Mouse (Mus musculus): ENCODE results near the gene Praf2.
"Not testable (repeated sequence)": the region's sequence is repeated elsewhere in the genome, so short reads cannot be mapped to it uniquely, and the experiment has no call there.

Gene Praf2

GRCm38 (mm10) chrX:7728215-7728921 is at the start of gene Praf2:
Praf2 (plus strand) TSS chrX:7728439.
- in situ Hi-C loops (cut with MboI, MseI) = no loop called here

GRCm38 (mm10) chrX:7678986-7679385 is 49.3 kb upstream of the Praf2 start:
- in situ Hi-C loops (cut with MboI, MseI) = no loop called here

- in situ Hi-C loops (cut with MboI, MseI) = no loop called here
Observed at GRCm38 (mm10) chrX:7679405-7680056, 48.7 kb upstream of the Praf2 start.

GRCm38 (mm10) chrX:7680057-7680412 is 48.2 kb upstream of the Praf2 start:
- in situ Hi-C loops (cut with MboI, MseI) = no loop called here

GRCm38 (mm10) chrX:7680864-7681263 is 47.4 kb upstream of the Praf2 start, which contains the start of gene Magix:
Magix (minus strand) TSS chrX:7681251.
- in situ Hi-C loops (cut with MboI, MseI) = no loop called here

- in situ Hi-C loops (cut with MboI, MseI) = no loop called here
Observed at GRCm38 (mm10) chrX:7688321-7688720, 39.9 kb upstream of the Praf2 start.

GRCm38 (mm10) chrX:7690486-7690885 is 37.8 kb upstream of the Praf2 start:
- in situ Hi-C loops (cut with MboI, MseI) = no loop called here

- in situ Hi-C loops (cut with MboI, MseI) = no loop called here
Observed at GRCm38 (mm10) chrX:7692862-7693261, 35.4 kb upstream of the Praf2 start.

GRCm38 (mm10) chrX:7696520-7696919 is 31.7 kb upstream of the Praf2 start:
- in situ Hi-C loops (cut with MboI, MseI) = loop anchor here (5.0 kb wide), 1 partner anchor 44 kb away; no protein-coding TSS in a partner anchor

GRCm38 (mm10) chrX:7696954-7697381 is 31.3 kb upstream of the Praf2 start, which contains the start of gene Gpkow:
Gpkow (plus strand) TSS chrX:7697131.
- in situ Hi-C loops (cut with MboI, MseI) = loop anchor here (5.0 kb wide), 1 partner anchor 45 kb away; no protein-coding TSS in a partner anchor

- in situ Hi-C loops (cut with MboI, MseI) = not testable (repeated sequence)
Observed at GRCm38 (mm10) chrX:7713764-7714134, 14.5 kb upstream of the Praf2 start.

- in situ Hi-C loops (cut with MboI, MseI) = not testable (repeated sequence)
Observed at GRCm38 (mm10) chrX:7714135-7714899, 13.9 kb upstream of the Praf2 start, which contains the start of gene Wdr45. Wdr45 (plus strand) TSS chrX:7714333.

- in situ Hi-C loops (cut with MboI, MseI) = not testable (repeated sequence)
Observed at GRCm38 (mm10) chrX:7716058-7716457, 12.2 kb upstream of the Praf2 start.

- in situ Hi-C loops (cut with MboI, MseI) = no loop called here
Observed at GRCm38 (mm10) chrX:7721514-7722281, 6.5 kb upstream of the Praf2 start, which contains the start of gene Gm45208. Gm45208 (plus strand) TSS chrX:7722245.

GRCm38 (mm10) chrX:7722282-7722611 is 6.0 kb upstream of the Praf2 start:
- in situ Hi-C loops (cut with MboI, MseI) = no loop called here

GRCm38 (mm10) chrX:7722691-7723090 is 5.5 kb upstream of the Praf2 start:
- in situ Hi-C loops (cut with MboI, MseI) = no loop called here

GRCm38 (mm10) chrX:7724135-7724534 is 4.1 kb upstream of the Praf2 start:
- in situ Hi-C loops (cut with MboI, MseI) = no loop called here

- in situ Hi-C loops (cut with MboI, MseI) = no loop called here
Observed at GRCm38 (mm10) chrX:7725841-7726240, 2.4 kb upstream of the Praf2 start.

GRCm38 (mm10) chrX:7727176-7727575 is 1.1 kb upstream of the Praf2 start:
- in situ Hi-C loops (cut with MboI, MseI) = no loop called here

GRCm38 (mm10) chrX:7728922-7729265 is 655 bp downstream of the Praf2 start:
- in situ Hi-C loops (cut with MboI, MseI) = no loop called here

- in situ Hi-C loops (cut with MboI, MseI) = no loop called here
Observed at GRCm38 (mm10) chrX:7733571-7734156, 5.4 kb downstream of the Praf2 start.

Data from T-helper 1 cell (primary cell).